Mouse (Mus musculus): ENCODE measurements around the gene Rplp2. TPM values are rescaled to one million over a fixed set of nuclear protein-coding genes. Genes with fewer than 3 reads are reported as not detected.
A peak's percentile ranks its signal among the peaks of the same experiment; 100 is the strongest.

The Rplp2 gene
- total and polyA plus RNA-seq, 3 experiments = 254 to 1,228 (median 577) TPM

GRCm38 (mm10) chr7:141466607-141467148 lies 19.5 kb downstream of the Rplp2 start:
- DNase-seq = no peak

DNA sequence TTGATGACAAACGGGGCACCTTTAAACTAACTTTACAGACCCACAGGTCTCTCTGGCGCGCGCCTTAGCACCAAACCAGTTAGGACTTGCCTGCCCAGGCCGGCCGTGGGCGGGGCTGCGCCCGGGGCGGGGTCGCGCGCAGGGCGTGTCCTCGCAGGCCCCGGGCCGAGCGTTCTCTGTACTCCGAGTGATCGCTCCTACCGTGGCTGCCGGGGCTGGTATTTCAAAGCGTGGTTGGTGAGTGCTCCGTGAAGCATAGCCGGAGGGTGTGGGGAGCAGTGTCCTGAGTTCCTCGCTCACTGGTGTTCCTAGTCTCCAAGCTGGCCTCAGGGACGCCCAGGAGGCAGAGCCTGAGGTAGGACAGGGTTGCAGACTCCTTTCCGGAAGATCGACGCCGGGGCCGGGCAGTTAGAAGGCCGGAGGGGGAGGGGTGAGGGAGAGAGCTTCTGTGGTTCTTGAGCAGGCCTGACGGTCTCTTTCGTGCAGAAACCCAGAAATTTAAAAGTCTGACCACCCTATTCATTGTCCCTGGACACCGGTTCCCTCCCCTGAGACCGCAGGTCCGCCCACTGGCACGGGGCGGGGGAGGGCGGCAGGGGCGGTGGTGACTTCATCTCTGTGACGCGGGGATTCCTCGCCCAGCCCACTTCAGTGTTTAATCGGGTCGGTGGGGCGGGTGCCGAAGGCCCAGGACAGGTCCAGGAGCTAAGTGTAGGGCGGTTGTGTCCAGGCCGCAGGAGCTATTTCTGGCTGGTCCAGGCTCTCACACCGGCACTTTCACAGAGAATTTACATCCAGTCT lies 20.3 kb downstream of the Rplp2 start, which contains the start of gene Cd151:
Gene Cd151, plus strand, starts transcription at position 163 of the 801 bp plus-strand sequence.
- DNase-seq = peak; percentile 95

GRCm38 (mm10) chr7:141468164-141468521 lies 21.0 kb downstream of the Rplp2 start:
- peak; percentile 67 for DNase-seq

- peak; percentile 89 for DNase-seq
These were observed 21.5 kb downstream of the Rplp2 start for GRCm38 (mm10) chr7:141468522-141469211.

DNA sequence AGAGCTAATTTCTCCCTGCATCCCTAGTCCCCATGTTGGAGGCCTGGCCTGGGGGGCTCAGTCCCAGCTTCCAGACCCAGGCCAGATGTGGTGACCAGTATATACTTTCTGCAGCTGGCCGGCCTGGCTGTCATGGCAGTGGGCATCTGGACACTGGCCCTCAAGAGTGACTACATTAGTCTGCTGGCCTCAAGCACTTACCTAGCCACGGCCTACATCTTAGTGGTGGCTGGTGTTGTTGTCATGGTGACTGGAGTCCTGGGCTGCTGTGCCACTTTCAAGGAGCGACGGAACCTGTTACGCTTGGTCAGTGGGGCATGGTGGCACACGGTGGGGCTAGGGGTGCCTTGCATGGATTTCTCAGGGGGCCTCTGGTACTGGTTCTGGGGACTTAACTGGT lies 22.2 kb downstream of the Rplp2 start:
- DNase-seq = no peak

GRCm38 (mm10) chr7:141469901-141470636 lies 22.9 kb downstream of the Rplp2 start:
- DNase-seq = peak; percentile 33

DNA sequence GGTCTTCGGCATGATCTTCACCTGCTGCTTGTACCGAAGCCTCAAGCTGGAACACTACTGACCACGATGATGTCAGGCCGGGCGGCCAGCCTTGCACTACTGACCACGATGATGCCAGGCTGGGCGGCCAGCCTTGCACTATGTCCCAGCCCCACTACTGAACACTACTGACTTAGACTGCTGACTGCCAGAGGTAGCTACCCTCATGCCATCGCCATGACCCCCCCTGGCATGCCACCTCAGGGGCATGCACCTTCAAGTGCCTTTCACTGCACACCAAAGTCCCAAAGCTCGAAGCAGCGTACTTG lies 23.4 kb downstream of the Rplp2 start:
- DNase-seq = no peak

DNA sequence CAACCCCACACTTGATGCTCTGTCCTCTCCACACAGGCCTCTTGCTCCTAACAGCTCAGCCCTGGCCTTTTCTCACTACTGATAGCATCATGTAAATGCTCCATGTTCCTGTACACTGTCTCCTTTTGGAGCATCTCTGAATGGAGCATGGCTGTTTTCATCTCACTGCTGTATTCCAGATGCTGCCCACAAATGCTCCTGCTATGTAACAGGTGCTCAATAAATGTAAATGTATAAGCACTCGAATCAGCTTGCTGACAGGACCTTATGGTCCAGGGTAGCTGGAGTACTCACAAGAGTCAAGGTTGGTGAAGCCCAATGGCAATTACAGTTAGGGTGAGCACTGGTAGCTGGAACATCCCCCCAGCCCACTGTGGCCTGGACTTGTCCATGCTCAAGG lies 24.1 kb downstream of the Rplp2 start:
- no peak for DNase-seq

- peak; percentile 68 for DNase-seq
These were observed 25.1 kb downstream of the Rplp2 start for GRCm38 (mm10) chr7:141472226-141472625.

DNA sequence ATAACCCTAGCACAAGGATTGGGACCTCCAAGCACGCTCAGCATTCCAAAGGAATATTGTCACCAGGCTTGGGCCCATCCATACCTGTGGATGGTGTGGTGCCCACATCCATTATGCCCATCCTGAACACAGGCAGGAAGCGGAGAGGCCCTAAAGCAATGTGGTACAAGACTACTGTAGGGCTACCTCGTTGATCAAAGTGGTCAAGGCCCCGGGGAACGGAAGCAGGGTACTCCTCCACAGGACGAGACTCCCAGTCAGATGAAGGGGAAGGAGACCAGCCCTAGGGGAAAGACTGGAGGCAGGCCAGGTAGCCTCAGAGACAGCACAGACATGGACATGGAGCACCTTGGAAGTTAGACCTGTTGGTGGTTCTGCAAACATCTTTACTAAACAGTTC lies 25.6 kb downstream of the Rplp2 start:
- DNase-seq = peak; percentile 26

GRCm38 (mm10) chr7:141474160-141474559 lies 27.0 kb downstream of the Rplp2 start:
- DNase-seq = peak; percentile 27

- peak; percentile 92 for DNase-seq
These were observed 28.0 kb downstream of the Rplp2 start, which contains the start of the genes Polr2l and Tspan4 for GRCm38 (mm10) chr7:141475011-141475804. Polr2l (minus strand) TSS chr7:141475132. Tspan4 (plus strand) TSS chr7:141475240.

DNA sequence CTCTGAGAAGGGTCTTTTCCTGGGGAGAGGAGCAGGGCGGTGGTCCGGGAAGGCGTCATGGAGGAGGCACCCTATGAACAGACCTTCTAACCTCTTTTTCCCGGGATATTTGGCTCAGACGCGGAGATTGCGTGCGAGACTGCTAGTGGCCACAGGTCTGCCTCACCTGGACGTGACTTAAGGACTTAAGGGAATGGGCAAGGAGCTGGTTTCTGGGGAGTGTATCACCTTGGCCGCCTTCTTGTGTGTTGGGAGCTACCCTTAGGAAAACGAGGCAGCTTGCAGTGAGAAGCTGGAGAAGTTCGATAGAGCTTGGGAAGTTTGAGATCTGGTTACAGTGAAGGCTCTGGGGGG lies 28.6 kb downstream of the Rplp2 start:
- no peak for DNase-seq

DNA sequence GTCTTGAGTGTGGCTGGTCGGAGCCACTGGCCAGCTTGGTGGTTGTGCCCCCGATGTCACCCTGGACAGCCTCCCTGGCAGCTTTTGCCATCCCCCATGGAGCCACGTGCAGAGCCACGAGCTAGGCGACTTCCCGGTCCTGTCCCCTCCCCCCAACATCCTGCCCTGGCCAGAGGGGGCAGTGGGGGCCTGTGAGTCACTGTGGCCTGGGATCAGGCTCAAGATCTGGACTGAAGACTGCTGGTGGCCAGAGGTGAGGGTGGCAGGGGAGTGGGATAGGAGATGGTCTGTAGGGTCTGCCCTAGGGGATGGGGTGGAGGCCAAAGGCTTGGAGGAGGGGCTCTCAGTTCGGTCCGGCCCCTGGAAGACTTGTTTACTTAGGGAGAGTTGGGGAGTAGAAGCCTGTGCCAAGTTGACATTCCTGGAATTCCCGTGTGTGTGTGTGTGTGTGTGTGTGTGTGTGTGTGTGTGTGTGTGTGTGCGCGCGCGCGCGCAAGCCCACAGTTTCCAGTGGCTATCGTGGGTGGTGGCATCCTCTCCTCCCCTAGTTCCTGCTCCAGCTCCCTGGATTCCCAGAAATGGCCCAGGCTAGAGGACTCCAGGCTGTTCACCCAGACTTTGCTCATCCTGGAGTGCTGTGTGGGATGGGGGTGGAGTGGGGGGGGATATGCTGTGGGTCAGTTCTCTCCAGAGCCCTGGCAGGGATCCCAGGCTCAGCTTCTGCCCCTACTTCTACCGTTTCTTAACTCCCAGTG lies 29.2 kb downstream of the Rplp2 start:
- DNase-seq = peak; percentile 95

- DNase-seq = peak; percentile 62
These were observed 29.8 kb downstream of the Rplp2 start for GRCm38 (mm10) chr7:141476981-141477370.

GRCm38 (mm10) chr7:141477578-141478269 lies 30.6 kb downstream of the Rplp2 start:
- peak; percentile 40 for DNase-seq

GRCm38 (mm10) chr7:141478270-141478748 lies 31.1 kb downstream of the Rplp2 start:
- peak; percentile 71 for DNase-seq

DNA sequence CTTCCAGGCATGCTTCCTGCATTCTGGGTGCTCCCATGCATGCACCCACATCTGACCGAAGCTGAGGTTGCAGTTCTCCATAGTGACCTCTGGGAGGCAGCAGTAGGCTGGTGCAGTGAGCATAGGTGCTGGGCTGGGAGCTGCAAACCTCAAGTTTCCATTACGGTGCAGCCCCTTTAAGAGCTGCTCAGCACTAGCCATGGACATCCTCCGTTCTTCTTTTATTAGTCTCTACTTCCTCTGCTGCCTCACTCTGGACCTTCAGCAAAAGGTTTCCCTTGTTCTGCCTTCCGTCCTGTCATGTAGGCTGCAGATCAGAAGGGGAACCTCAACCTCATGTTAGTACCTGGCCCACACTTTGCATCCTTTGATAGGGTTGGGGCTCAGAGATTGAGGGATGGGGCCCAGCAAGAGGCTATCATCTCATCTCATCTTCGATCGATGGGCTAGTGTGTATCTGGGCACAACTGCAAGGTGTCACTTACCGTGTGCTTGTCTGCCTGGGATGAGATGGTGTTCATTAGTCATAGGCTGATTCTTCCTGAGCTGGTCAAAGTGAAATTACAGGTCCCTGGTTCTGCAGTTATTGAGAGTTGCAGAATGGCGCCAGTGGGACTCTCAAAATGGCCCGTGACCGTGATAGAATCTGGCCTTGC lies 33.8 kb downstream of the Rplp2 start:
- peak; percentile 67 for DNase-seq

Measured in adrenal gland, adult 2 months (tissue).